Mouse (Mus musculus) embryonic fibroblast, embryonic 13.5 days (primary cell): Measurements from ENCODE around the gene Rgs12.

Experiments
- CTCF ChIP-seq: IDR thresholded peaks from 2 replicates; pipeline ENCODE4 v1.5.1; 2011; ENCODE audit warnings: mild to moderate bottlenecking, control low read depth, low read length, moderate library complexity, borderline replicate concordance; ENCODE audit not compliant: insufficient read depth
- POLR2A ChIP-seq: IDR thresholded peaks from 2 replicates; pipeline ENCODE4 v1.6.1; 2011; ENCODE audit warnings: low read depth, mild to moderate bottlenecking, control low read depth, low read length, moderate library complexity

DNA sequence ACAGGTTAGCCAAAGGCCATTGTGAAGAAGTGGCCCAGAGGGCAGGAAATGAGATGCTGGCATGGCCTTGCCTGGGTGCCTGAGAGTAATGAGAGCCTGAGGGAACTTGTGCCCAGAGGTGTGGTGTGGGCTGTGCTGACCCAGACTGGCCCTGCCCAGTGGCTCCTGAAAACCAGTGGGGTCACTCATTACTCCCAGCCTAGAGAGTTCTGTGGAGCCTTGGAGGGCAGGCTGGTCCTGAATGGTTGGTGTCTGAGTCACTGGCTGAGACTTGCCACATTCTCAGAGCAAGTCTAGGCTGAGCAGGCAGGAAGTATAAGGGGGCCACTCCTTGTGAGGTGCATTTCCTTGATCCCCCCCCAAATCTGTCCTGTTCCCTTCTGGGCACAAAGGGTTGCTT, 88.2 kb downstream of the Rgs12 start:
- TF ChIP-seq CTCF (no peak), POLR2A (no peak)
